Mouse (Mus musculus) large intestine, adult 2 months (tissue): Measurements from ENCODE around the gene Cdc34. TPM values are rescaled to one million over a fixed set of nuclear protein-coding genes. Genes with fewer than 3 reads are reported as not detected.
"Not testable (repeated sequence)": the region's sequence is repeated elsewhere in the genome, so short reads cannot be mapped to it uniquely, and the experiment has no call there.

Experiments
- DNase-seq: peaks from one replicate; pipeline ENCODE4 v3.0.0-alpha.2; 2012; ENCODE audit warnings: low read depth, low spot score
- WGBS: fragments of 180-500 bp; shearing (Covaris S2); methylation state at CpG from one replicate; pipeline ENCODE4 v1.1.7; 2018; 5-methylcytosine and 5-hydroxymethylcytosine counted together
- polyA plus RNA-seq: library from polyadenylated mRNA; depleted of rRNA; stranded (reverse); fragments of >200 nt; gene quantifications from 2 replicates; pipeline ENCODE4 v1.2.3, GENCODE M21; 2012

Cdc34 gene
- polyA plus RNA-seq, 1 experiment: 188 TPM

GRCm38 (mm10) chr10:79693580-79694378 lies 11.8 kb downstream of the Cdc34 start:
- DNase-seq: no peak
- WGBS: 73% methylated on average over 12 of the region's 12 CpGs

DNA sequence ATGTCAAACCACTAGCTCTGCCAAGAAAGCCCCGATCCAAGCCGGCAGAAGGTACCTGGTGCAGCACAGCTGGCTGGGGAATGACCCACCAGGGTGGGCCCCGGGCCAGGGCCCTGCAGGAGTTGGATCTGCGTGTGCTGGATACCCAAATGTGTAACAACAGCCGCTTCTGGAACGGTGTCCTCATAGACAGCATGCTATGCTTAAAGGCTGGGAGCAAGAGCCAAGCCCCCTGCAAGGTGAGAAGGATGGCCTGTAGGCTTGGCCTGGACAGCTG lies 12.3 kb downstream of the Cdc34 start:
- DNase-seq: no peak
- WGBS: 85% methylated on average over 6 of the region's 6 CpGs

- no peak for DNase-seq
These were observed 13.5 kb downstream of the Cdc34 start for GRCm38 (mm10) chr10:79695231-79696128.

DNA sequence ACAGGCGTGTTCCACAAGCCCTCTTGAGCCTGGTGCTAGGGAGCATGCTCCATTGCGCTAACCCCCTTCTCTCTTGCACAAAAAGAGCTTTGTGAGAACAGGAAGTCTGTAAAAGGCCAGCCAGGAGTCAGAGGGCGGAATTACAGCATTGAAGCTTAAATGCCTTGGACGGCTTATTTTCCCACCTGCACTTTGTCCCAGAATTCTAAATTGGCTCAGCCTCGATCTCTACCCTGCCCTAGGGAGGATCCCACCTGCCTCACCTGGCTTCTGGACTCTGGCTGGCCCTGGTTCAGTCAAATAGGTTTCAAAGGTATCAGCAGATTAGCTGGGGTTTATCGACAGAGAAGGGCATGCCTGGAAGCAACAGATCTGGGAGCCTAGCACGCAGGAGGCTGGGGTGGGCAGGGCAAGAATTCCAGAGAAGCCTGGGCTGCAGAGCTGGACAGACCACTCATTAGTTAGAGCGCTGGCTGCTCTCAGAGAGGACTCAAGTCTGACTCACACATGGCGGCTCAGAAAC lies 14.2 kb downstream of the Cdc34 start:
- 17% methylated on average over 9 of the region's 9 CpGs for WGBS
- DNase-seq: peak; percentile 83

More at GRCm38 (mm10) chr10:79695231-79696128, 13.5 kb downstream of the Cdc34 start:
- 22% methylated on average over 13 of the region's 13 CpGs for WGBS

DNA sequence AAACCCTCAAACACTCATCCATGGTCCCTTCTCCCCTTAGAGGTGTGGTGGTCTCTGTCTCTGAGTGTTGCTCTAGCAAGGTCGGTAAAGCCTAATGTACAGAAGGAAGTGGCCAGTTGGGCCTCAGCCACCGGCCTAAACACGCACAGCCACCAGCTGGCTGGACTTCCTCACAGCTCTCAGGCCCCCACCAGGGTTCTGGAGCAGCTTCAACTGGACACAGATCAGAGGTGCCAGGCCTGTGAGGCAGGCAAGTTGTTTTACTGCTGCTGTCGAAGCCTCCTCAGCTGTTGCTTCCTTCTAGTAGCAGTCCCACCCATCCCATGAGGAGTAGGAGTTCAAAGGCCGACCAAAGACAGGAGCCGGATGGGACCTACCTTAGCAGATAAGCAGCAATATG lies 15.9 kb downstream of the Cdc34 start:
- no peak for DNase-seq
- 11% methylated on average over 6 of the region's 6 CpGs for WGBS

DNA sequence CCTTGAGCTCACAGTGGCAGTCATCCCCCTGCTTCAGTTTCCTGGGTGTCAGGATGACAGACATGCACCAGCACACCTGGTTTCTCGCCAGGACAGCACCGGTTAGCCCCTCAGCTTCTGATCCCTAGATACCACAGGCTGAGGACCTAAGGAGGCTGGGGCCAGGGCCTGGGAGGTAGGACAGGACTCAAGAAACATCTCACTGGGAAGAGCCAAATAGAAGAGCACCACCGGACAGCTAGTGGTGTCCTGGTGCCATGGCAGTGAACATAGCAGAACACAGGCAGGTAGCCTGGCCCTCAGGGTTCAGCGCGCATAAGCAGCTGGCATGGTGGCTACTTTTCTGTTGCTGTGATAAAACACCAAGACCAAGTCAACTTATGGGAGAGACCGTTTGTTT lies 16.5 kb downstream of the Cdc34 start:
- WGBS: 84% methylated on average over 6 of the region's 6 CpGs
- DNase-seq: no peak

DNA sequence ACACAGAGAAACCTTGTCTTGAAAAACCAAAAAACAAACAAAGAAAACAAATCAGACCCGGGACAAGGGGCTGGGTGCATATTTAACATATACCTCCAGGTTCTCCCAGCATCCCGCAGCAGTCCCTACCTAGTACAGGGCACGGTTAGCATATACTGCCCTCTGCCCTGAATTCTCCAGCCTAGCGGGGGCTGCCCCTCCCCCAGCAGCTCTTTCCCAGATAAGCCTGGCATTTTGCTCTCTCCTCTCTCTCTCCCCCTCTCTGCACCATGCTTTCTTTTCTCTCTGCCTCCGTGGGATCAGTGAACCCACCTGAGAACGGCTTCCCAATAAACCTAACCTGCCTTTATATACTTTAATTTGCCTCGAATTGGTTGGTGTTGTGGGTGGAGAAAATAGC lies 18.7 kb downstream of the Cdc34 start:
- DNase-seq: no peak
- 30% methylated on average over 7 of the region's 7 CpGs for WGBS

GRCm38 (mm10) chr10:79701443-79702129 lies 19.6 kb downstream of the Cdc34 start:
- DNase-seq: no peak
- 27% methylated on average over 10 of the region's 10 CpGs for WGBS

- DNase-seq: not testable (repeated sequence)
- WGBS: 68% methylated on average over 4 of the region's 4 CpGs
These were observed 21.0 kb downstream of the Cdc34 start for GRCm38 (mm10) chr10:79702970-79703369.

DNA sequence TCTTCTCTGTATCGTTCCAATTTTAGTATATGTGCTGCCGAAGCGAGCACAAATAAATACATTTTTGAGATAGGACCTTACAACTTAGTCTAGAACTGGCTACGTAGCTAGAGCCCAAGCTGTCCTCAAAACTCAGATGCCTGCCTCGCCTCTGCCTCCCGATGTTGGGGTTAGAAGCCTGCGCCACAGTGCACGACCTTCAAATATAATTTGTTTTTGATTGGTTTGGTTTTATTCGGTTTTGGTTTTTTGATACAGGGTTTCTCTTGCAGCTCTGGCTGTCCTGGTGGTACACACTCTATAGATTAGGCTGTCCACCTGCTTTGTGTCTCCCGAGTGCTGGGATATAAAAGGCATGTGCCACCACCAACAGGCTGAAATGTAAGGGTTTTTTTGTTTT lies 21.5 kb downstream of the Cdc34 start:
- DNase-seq: no peak
- 79% methylated on average over 10 of the region's 10 CpGs for WGBS

DNA sequence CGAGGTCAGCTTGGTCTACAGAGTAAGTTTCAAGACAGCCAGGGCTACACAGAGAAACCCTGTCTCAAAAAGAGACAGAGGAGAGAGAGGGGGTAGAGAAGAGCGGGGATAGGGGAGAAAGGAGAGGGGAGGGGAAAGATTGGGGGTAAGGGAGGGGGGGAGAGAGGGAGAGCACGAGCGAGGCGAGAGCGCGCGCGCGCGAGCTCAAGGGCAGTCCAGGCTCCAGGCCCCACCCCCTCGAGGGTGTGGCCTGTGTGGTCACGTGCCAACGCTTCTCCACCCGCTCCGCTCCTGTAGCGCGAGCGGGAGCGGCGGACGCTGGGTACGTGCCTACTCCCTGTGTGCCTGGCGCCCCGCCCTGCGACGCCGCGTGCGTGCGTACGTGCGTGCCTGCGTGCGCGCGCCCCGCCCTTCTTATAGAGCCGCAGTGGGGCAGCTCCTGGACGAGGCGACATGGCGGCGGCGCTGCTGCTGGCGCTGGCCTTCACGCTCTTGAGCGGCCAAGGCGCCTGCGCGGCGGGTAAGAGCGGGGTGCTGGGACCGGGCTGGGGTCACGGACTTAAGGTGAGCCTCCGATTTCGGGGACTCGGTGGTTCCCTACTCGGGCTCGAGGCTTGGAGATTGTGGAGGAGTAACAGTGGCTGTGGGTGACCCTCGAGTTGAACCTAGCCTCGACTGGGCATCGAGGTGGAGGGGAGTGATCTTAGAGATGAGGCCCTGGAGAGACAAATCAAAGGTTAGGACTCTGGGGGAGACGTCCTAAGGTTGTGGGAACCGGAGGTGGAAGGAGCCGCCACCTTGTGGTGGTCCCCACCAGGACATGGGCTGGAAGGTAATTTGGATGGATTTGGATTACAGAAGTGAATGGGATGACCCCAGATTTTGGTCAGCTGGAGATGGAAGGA lies 22.3 kb downstream of the Cdc34 start, which contains the start of gene Bsg:
Bsg (plus strand) TSS at position 427 of the 905 bp plus-strand sequence.
- WGBS: under 1% methylated on average over 65 of the region's 65 CpGs
- peak; percentile 95 for DNase-seq

- no peak for DNase-seq
- WGBS: under 1% methylated on average over 10 of the region's 10 CpGs
These were observed 23.0 kb downstream of the Cdc34 start for GRCm38 (mm10) chr10:79704970-79705360.

- WGBS: 55% methylated on average over 5 of the region's 5 CpGs
These were observed 24.0 kb downstream of the Cdc34 start for GRCm38 (mm10) chr10:79705951-79706350.

GRCm38 (mm10) chr10:79706406-79707094 lies 24.6 kb downstream of the Cdc34 start:
- WGBS: 39% methylated on average over 5 of the region's 5 CpGs
- DNase-seq: no peak

More at GRCm38 (mm10) chr10:79705951-79706350, 24.0 kb downstream of the Cdc34 start:
- DNase-seq: no peak

DNA sequence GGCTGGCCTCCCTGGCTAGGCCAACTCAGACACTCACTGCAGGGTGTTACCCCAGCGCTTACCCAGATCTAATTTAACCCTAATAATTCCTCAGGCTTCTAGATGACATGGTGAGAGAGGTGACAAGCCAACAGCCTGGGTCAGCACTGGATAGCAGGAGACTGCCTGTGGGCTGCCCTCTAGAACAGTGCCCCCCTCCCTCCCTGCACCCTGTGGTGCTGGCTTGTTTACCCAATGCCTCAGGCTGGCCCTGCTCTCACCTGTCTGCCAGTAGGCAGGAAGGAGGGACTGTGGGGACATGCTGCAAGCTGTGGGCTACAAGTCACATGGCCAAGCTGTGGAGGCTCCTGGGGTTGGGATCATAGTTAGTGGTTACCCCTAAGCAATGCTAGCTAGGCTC lies 25.2 kb downstream of the Cdc34 start:
- no peak for DNase-seq
- 60% methylated on average over 1 of the region's 1 CpGs for WGBS

DNA sequence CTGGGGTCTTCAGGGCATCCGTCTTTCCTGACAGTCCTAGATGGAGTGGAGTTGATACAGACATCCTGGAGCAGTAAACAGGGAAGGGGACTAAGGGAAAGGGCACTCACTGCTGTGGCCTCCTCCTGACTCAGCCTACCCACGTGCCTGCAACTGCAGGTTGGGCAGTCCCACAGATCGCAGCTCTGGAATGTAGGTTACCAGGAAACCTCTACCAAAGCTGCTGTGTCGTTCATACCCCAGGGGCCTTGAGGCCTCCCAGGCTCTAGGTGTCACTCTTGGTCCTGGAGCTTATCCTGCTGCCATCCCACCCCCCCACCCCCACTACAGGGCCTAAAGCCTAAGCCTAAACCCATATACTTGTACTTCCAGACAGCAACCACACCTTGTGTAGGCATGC lies 25.8 kb downstream of the Cdc34 start:
- WGBS: 29% methylated on average over 4 of the region's 4 CpGs
- no peak for DNase-seq

DNA sequence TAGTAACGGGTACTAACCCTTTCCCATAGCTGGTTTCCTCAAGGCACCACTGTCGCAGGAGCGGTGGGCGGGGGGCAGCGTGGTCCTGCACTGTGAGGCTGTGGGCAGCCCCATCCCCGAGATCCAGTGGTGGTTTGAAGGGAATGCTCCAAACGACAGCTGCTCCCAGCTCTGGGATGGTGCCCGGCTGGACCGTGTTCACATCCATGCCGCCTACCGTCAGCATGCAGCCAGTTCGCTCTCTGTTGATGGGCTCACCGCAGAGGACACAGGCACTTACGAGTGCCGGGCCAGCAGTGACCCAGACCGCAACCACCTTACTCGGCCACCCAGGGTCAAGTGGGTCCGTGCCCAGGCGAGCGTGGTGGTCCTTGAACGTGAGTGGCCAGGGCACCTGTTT lies 26.7 kb downstream of the Cdc34 start:
- 83% methylated on average over 21 of the region's 21 CpGs for WGBS
- no peak for DNase-seq

- WGBS: 75% methylated on average over 7 of the region's 7 CpGs
- DNase-seq: no peak
These were observed 27.3 kb downstream of the Cdc34 start for GRCm38 (mm10) chr10:79709307-79709706.
